Mouse (Mus musculus): ENCODE measurements at regions not wholly inside any gene's neighbourhood (a gene's known extent, or its start where the extent isn't known, plus 50 kb on each side); places are given as distances from the start of the nearest gene placed in this dataset.

DNA sequence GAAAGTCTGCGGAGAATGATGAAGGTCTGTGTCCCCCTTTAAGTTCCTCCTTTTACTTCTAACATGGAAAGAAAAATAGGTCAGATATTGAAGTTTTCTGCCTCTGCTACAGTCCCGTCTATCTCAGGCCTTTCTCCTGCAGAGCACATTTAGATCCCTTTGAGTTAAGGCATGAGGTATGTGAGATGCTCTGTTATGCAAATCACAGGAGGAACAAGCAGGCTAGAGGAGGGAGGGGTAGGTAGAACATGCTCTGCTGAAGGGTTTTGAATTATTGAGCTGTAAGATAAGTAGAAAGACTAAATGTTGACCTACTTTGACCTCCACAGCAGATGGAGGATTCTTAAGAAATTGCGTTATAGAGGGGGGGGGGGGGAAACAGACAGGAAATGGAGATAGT is 228.4 kb upstream of the Ldb2 start:
- DNase-seq (ENCODE audit: low spot score): no peak

DNA sequence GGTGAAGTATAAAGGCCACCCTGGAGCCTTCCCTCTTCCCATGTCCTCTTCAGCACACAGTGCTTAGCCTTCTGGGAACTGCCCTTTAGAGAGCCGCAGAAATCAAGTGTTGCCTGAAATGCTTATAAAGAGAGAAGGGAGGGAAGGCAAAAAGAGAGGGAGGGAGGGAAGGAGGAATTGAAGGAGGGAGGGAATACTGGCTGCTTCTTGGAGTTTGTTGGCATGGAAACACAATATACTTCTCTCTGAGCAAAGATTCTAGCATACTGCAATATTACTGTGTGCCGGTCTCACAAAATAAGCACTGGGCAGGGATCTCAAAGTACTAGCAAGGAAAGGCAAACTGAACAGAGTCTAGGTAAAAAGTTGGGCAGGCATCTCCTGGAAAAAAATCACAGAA is 225.9 kb upstream of the Ldb2 start:
- DNase-seq (ENCODE audit: low spot score): no peak

DNA sequence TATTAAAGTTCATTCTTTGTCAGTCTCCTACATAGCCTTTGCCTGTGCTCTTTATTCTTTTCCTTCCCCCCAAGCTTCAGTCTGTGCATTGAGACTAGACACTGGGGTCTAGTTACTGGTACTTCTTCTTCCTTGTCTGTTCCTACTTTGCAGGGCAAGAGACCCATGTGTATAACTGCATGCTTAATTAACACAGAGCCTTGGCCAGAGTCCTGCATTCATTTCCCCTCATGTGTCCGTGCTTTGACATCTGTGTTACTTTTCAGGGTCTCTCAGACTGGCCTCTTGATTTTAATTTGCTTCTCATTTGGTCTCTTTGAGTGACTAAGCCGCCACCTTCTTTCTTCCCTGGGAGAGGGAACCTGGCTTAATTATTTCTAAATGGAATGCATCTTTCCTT is 208.4 kb upstream of the Ldb2 start:
- no peak for DNase-seq (ENCODE audit: low spot score)

DNA sequence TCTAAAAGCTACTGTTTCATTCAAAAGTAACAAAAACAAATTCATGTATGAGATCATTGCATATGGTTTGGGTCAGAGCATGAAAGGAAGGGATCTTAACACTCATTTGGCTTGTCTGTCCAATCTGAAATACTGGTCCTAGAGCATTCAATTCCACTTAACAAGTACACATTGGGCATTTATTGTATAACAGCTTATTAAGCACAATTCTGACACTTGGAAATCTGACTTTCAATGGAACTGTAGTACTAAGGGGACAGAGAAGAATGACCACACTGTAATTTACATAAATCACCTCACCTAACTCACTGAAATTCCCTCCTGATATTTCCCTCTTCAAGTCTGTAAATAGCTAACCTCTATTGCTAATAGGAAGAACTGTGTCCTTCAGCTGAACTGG is 201.5 kb upstream of the Ldb2 start:
- no peak for DNase-seq (ENCODE audit: low spot score)

DNA sequence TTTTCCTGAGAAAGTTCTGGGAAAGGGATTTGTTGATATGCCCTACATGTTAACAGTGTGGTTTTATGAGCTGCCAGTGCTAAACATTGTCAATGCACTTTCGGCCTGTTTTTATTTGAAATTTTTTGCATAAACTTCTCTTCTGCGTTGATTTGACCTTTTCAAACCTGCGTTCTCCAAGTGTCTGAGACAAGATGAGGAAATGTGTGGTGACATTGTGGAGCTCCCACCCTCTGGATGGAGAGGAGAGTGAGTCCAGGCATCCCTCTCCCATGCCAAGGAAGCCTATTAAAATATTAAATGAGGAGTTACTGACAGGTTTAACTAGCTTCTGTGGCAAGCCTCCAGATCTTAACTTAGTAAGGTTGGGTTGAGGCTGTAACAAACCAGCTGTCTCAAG is 199.6 kb upstream of the Ldb2 start:
- DNase-seq (ENCODE audit: low spot score): no peak

DNA sequence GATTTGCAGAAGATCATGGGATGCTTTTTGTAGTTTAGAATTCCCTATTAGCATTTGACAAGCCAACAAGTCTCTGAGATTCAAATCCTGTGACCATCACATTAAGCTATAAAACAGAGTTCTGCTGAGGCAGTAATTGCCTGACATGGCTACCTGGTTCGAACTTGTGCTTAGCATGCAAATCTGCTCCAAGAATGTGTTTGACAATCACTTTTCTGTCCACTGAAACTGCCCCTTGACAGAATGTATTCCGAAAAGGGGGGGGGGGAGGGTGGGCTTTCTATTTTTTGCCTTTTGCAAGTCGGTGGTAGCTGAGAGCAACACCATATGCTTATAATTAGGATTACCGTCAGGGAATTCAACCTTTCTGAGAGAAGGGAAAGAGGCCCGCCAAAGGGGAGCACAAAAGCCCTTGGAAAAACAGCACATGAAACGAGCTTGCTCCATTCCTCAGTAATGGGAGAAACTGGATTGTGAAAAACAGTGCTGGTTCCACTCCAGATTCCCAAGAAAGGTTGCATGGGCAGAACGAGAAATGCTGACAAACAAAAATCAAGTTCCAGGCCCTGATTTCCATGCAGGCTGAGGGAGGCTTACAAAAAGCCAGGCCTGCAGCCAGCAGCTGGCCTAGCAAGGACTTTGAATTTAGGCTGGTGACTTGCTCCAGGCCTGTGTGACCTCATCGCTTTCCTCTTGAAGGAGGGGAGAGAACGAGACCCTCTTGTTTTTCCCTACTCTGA is 176.1 kb upstream of the Ldb2 start:
- DNase-seq (ENCODE audit: low spot score): peak; percentile 11

DNA sequence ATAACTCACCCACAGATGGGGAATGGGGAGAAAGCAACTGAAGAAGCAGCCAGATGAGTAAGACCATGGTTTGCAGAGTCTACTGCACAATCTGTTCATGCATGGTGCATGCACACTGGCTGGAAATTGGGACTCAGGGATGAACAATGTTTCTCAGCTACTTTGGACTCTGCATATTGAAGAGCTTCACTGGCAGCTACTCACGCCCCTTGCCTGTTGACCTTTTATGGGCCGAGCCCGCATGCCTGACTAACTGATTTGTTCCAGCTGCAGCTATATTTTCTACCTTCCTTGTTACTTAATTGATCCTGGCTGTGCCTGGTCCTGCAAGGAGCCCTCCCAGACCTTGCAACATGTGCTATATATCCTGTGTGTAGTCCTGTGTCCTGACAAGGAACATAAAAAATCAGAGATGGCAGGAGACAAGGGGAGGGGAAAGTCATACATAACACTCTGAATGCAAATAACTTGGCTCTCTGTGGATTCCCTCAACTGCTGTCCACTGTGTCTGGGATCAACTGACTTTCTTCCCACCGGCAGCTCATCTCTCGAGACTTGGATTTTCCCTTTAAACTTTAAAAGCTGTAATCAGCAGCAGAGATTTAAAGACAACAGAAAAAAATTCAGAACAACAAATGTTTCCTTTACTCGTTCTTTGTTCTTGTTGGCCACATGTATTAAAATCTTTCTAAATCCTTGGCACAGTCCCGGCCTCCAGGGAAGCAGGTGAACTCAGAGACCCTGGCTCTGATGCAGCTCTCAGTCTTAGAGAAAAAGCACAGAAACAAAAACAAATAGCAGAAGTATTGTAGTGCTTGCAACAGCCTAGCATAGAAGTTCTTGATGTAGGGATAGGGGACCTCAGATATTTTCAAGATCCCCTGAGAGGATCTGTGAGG is 143.8 kb upstream of the Ldb2 start:
- DNase-seq (ENCODE audit: low spot score): no peak

DNA sequence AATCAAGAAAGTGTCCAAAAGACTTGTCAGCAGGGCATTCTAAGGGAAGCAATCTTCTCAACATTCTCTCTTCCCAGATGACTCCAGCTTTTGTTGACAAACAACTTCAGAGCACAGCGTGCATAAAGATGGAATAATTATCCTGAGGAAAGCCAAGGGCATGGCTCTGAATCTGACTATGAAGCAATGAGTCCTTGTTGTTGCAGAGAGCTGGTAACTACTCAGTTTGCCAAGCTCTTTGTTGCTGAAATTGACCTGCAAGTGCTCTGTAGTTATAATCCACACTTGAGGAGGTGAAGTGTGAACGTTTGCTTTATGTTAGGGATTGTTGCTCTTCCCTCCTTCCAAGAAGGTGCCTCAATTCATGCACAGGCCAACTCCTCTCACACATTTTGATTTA is 143.1 kb upstream of the Ldb2 start:
- no peak for DNase-seq (ENCODE audit: low spot score)

DNA sequence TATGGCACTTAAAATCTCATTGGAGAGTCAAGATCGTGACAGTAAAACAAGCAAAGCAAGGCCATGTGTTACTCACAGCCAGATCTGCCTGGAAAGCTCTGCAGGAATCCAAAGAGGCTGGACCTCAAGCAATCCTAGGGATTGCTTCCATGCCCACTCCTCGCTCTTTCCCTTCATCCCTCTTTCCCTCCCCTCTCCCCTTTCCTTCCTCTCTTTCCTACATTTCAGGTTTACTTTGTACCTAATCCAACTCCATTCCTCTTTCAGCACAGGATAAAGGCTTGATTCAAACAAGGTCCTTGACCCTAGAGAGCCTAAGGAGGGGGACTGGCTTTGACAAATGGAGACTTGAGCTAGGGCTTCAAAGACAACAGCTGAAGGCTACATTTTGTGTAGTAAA is 126.0 kb upstream of the Ldb2 start:
- no peak for DNase-seq (ENCODE audit: low spot score)

DNA sequence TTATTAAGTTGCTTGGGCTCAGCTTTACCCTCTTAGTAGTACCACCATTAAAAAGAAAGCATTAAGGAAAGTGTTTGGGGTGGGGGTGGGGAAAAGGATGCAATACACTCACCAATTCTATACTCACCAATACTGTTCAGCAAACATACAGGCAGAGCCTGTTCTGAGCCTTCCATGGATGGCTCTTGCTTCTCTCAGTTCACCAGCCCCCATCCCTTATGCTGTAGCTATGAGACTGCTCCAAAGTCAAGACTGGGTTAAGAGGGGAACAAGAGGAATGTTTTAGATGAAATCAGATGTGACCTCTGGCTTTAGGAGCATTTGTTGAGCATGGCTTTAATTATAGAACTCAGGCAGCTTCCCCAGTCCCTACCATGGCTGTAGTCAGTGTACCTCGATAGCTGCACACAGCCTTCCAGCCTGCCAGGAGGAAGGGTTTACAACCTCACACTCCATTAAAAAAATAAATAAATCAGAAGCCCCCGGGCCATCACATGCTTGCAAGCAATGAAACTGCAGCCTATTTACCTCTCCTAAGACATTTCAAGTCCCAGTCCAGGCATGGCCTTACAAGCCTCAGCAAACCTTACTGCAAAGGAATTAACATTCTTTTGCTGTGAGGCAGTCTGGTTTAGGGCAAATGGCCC is 122.8 kb upstream of the Ldb2 start:
- DNase-seq (ENCODE audit: low spot score): no peak

DNA sequence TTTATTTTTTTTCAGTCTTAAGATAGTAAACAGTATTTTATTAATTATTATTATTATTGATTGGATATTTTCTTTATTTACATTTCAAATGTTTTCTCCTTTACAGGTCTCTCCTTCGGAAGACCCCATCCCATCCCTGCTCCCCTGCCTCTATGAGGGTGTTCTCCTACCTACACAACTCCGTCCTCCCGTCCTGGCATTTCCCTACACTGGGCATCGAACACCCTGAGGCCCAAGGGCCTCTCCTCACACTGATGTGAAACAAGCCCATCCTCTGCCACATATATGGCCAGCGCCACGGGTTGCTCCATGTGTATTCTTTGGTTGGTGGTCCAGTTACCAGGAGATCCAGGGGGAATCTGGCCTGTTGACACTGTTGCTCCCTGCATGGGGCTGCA is 118.3 kb upstream of the Ldb2 start:
- DNase-seq (ENCODE audit: low spot score): no peak

DNA sequence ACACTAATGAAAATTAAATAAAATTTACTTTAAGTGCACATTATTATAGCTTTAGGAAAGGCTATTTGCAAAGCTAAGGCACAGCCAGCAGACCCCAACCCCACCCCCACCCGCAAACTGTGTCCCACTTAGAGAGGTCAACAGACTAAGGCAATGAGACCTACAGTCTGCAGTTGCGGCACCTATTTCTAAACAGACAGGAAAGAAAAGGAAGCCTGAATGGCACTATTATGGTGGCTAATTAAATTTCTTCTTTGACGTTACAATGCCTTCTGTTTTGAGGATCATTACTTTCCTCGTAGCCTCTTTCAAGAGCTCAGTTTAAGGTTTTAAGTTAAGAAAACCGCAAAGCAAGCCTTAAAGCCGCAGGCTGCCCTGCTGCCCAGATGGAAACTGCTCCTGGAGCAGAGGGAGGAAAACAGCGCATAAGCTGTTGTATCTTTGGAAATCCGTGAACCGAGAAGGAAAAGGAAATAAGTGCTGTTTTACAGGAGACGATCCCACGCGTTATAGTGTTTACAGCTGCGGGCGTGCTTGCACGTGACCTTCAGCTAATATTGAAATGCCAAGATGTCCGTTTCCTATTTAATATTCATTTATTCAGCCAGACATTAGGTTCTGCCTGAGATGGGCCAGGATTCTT is 117.8 kb upstream of the Ldb2 start:
- no peak for DNase-seq (ENCODE audit: low spot score)

DNA sequence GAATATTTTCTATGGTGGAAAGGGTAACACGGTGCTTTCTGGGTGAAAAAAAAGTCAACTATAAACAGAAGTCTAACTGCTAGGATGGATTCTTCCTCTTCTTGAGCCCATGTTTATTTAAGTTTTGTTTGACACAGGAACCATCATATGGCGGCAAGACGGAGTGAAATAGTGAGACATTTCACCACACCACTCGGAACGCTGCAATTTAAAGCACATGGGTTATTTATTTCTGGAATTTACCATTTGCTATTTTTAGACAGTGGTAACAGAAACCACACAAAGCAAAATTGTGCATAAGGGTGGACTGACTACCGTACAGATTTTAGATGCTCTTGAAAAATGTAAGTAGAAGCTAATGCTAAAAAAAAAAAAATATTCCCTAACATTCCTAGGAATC is 103.1 kb upstream of the Ldb2 start:
- no peak for DNase-seq (ENCODE audit: low spot score)

DNA sequence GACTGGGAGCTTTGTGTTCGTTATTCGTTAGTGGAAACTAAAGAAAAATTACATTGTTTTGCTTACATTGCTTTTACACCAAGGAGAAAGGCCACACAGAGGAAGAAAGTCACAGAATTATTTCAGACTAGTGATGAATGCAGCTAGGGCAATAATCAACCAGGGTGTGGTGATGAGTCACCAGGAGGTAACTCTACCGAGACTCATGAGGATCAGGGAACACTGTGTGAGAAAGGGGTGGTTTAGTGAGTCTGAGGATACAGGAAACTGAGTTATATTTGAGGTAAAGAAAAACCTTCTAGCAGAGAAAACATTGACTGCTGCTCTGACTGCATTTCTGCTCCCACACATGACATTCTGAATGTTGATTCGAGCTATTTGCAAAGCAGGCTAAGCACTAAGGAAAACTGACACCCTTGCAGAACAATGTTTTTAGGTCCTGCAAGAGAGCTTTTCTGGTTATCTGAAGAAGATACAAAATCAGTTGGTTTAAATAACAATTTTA is 87.1 kb upstream of the Ldb2 start:
- DNase-seq (ENCODE audit: low spot score): no peak

DNA sequence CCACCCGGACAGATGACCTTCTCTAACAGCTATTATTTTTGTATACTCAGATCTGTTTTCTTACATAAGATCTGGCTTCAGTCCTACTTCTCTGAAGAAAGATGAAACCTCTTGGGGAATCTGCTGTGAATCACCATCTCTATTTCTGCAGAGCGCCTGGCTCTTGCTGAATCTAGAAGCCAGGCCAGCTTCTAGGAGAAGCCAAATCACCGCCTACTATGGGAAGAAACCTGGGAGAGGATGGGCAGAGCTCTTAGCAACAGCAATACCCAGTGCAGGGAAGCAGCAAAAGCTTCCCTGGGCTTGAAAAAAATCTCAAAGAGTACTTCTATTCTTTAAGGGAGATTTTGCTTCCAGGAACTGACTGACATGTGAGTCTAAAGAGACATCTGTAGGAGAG is 77.5 kb upstream of the Ldb2 start:
- DNase-seq (ENCODE audit: low spot score): peak; percentile 64

DNA sequence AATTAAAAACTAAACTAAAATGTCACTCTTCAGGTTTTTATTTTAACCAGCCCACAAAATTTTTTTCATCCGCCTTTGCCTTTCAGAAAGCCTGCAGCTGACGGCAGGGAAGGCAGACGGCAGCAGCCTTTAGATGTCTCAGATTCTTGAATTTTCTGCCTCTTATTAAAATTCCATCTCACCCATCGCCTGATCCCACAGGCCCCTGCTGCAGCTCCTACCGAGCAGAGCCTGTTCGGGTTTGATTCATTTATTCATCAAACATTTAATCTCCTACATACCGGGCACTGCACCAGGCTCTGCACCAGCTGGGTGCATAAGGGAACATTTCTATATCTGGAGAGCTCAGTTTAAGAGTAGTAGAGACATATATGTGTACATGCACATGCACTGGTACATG is 72.8 kb upstream of the Ldb2 start:
- no peak for DNase-seq (ENCODE audit: low spot score)

DNA sequence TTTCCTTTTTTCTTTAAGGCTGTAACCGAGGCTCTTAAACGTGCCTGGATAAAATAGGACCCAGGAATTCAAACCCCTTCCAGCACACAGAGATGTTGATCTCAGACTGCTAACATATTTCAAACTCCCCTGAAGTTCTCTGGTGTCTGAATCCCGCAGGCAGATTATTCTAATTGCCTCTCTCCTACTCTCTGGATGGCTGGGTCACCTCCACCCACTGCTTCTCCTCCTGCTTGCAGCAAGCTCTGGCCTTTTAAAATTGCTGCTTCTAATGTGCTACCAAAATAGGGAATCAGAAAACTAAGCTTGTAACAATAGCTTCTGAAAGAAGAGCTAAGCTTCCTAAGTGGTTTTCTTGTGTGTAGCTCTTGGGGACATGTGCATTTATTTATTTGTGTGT is 64.4 kb upstream of the Ldb2 start:
- DNase-seq (ENCODE audit: low spot score): no peak

DNA sequence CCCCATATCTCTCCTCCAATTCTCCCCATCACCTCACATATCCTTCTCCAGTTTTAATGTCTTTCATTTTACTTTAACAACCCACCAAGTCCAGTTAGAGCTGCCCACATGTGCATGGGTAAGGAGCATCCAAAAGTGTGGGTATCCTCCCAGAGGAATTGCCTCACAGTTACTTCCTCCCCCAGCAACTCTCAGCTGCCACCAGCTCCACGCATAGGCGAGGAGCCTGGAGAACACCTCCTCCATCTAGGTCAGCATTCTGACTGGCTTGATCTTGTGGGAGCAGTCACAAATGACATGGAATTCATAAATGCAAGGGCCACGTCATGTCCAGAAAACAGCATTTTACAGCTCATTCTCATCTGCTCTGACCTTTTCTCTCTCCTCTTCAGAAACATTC is 63.9 kb upstream of the Ldb2 start:
- no peak for DNase-seq (ENCODE audit: low spot score)

DNA sequence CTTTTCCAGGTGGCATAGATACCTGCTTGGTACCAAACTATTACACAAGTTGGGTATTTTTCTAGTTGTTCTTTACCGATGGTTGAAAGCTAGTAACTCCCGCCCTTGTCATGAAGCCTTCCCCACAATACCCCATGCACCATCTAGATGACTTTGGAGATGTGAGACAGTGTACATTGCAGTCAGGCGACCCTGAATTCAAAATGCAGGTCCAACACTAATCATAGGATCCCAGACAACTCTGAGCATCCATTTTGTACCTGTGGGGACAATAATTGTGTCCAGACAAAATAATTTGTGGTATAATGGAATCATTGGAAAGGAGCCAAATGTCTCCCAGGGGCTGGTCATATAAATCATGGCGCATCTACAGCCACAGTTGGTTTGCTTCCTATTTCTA is 54.7 kb upstream of the Ldb2 start:
- DNase-seq (ENCODE audit: low spot score): no peak

Data from left cerebral cortex, adult 11 months (tissue).